Mouse (Mus musculus): ENCODE measurements around the gene Hmgb1. TPM values are rescaled to one million over a fixed set of nuclear protein-coding genes. Genes with fewer than 3 reads are reported as not detected.

Hmgb1 gene
- polyA plus RNA-seq, 1 experiment from 2014 or later: 1,291 TPM

- H3K4me2 ChIP-seq (replicated peaks): no peak overlapping the region
- ATAC-seq (ENCODE audit: low FRiP score): no peak
- H3K27ac ChIP-seq: no peak overlapping the region
- H3K9ac ChIP-seq: no peak overlapping the region
- no peaks in the 10 kb centered on the region for H3K27me3 ChIP-seq
- H3K9me3 ChIP-seq (replicated peaks): no peaks in the 10 kb centered on the region
- peaks cover 8% of the 10 kb centered on the region; the same call in 1 of the 2 replicates for H3K4me1 ChIP-seq
- WGBS: 82% methylated on average over 3 of the region's 3 CpGs
- no peaks in the 10 kb centered on the region for H3K36me3 ChIP-seq
- no peak overlapping the region for H3K4me3 ChIP-seq
Measured at GRCm38 (mm10) chr5:149109220-149109619, 75.1 kb downstream of the Hmgb1 start.

- Histone ChIP-seq H3K36me3 (no peaks in the 10 kb centered on the region), H3K4me2 (replicated peaks) (no peak overlapping the region), H3K4me3 (no peak overlapping the region), H3K27me3 (no peaks in the 10 kb centered on the region), H3K4me1 (peaks cover 6% of the 10 kb centered on the region; the same call in 1 of the 2 replicates), H3K9ac (no peak overlapping the region), H3K27ac (no peak overlapping the region), H3K9me3 (replicated peaks) (no peaks in the 10 kb centered on the region)
- 91% methylated on average over 15 of the region's 15 CpGs for WGBS
- ATAC-seq (ENCODE audit: low FRiP score): no peak
Measured at GRCm38 (mm10) chr5:149108178-149108577, 76.1 kb downstream of the Hmgb1 start.

- H3K9me3 ChIP-seq (replicated peaks): no peaks in the 10 kb centered on the region
- H3K4me1 ChIP-seq: peaks cover 6% of the 10 kb centered on the region; the same call in 1 of the 2 replicates
- H3K4me3 ChIP-seq: no peak overlapping the region
- H3K36me3 ChIP-seq: no peaks in the 10 kb centered on the region
- WGBS: 67% methylated on average over 3 of the region's 3 CpGs
- H3K9ac ChIP-seq: no peak overlapping the region
- no peak for ATAC-seq (ENCODE audit: low FRiP score)
- no peak overlapping the region for H3K27ac ChIP-seq
- no peak overlapping the region for H3K4me2 ChIP-seq (replicated peaks)
- no peaks in the 10 kb centered on the region for H3K27me3 ChIP-seq
Measured at GRCm38 (mm10) chr5:149107566-149107965, 76.7 kb downstream of the Hmgb1 start.

GRCm38 (mm10) chr5:149104096-149104725 is 80.1 kb downstream of the Hmgb1 start:
- H3K27me3 ChIP-seq: no peaks in the 10 kb centered on the region
- no peak overlapping the region for H3K4me3 ChIP-seq
- no peaks in the 10 kb centered on the region for H3K4me1 ChIP-seq
- ATAC-seq (ENCODE audit: low FRiP score): no peak
- no peak overlapping the region for H3K27ac ChIP-seq
- H3K9ac ChIP-seq: no peak overlapping the region
- 90% methylated on average over 8 of the region's 8 CpGs for WGBS
- H3K4me2 ChIP-seq (replicated peaks): no peak overlapping the region
- H3K9me3 ChIP-seq (replicated peaks): no peaks in the 10 kb centered on the region
- H3K36me3 ChIP-seq: no peaks in the 10 kb centered on the region

GRCm38 (mm10) chr5:149101869-149102268 is 82.4 kb downstream of the Hmgb1 start:
- Histone ChIP-seq H3K4me1 (no peaks in the 10 kb centered on the region), H3K27me3 (no peaks in the 10 kb centered on the region), H3K9ac (no peak overlapping the region), H3K4me2 (replicated peaks) (no peak overlapping the region), H3K9me3 (replicated peaks) (no peaks in the 10 kb centered on the region), H3K36me3 (no peaks in the 10 kb centered on the region), H3K4me3 (no peak overlapping the region), H3K27ac (no peak overlapping the region)
- 82% methylated on average over 6 of the region's 6 CpGs for WGBS
- ATAC-seq (ENCODE audit: low FRiP score): no peak

- WGBS: 57% methylated on average over 3 of the region's 3 CpGs
Measured at GRCm38 (mm10) chr5:149100091-149100490, 84.2 kb downstream of the Hmgb1 start.

GRCm38 (mm10) chr5:149099009-149099408 is 85.3 kb downstream of the Hmgb1 start:
- no peak overlapping the region for H3K9ac ChIP-seq
- 97% methylated on average over 1 of the region's 1 CpGs for WGBS
- H3K4me2 ChIP-seq (replicated peaks): no peak overlapping the region
- ATAC-seq (ENCODE audit: low FRiP score): no peak
- no peak overlapping the region for H3K27ac ChIP-seq
- H3K27me3 ChIP-seq: no peaks in the 10 kb centered on the region
- no peak overlapping the region for H3K4me3 ChIP-seq
- no peaks in the 10 kb centered on the region for H3K4me1 ChIP-seq
- no peaks in the 10 kb centered on the region for H3K9me3 ChIP-seq (replicated peaks)
- no peaks in the 10 kb centered on the region for H3K36me3 ChIP-seq

More at GRCm38 (mm10) chr5:149100091-149100490, 84.2 kb downstream of the Hmgb1 start:
- no peak for ATAC-seq (ENCODE audit: low FRiP score)
- no peak overlapping the region for H3K9ac ChIP-seq
- H3K4me2 ChIP-seq (replicated peaks): no peak overlapping the region
- no peaks in the 10 kb centered on the region for H3K27me3 ChIP-seq
- H3K4me3 ChIP-seq: no peak overlapping the region
- no peak overlapping the region for H3K27ac ChIP-seq
- no peaks in the 10 kb centered on the region for H3K9me3 ChIP-seq (replicated peaks)
- no peaks in the 10 kb centered on the region for H3K36me3 ChIP-seq
- H3K4me1 ChIP-seq: no peaks in the 10 kb centered on the region

GRCm38 (mm10) chr5:149097841-149098240 is 86.4 kb downstream of the Hmgb1 start:
- Histone ChIP-seq H3K9me3 (replicated peaks) (no peaks in the 10 kb centered on the region), H3K27ac (no peak overlapping the region), H3K4me2 (replicated peaks) (no peak overlapping the region), H3K27me3 (no peaks in the 10 kb centered on the region), H3K36me3 (no peaks in the 10 kb centered on the region), H3K4me3 (no peak overlapping the region), H3K9ac (no peak overlapping the region), H3K4me1 (no peaks in the 10 kb centered on the region)
- 83% methylated on average over 5 of the region's 5 CpGs for WGBS
- no peak for ATAC-seq (ENCODE audit: low FRiP score)

- Histone ChIP-seq H3K27ac (no peak overlapping the region), H3K9me3 (replicated peaks) (no peaks in the 10 kb centered on the region), H3K36me3 (no peaks in the 10 kb centered on the region), H3K4me1 (no peaks in the 10 kb centered on the region), H3K4me3 (no peak overlapping the region), H3K9ac (no peak overlapping the region), H3K4me2 (replicated peaks) (no peak overlapping the region), H3K27me3 (no peaks in the 10 kb centered on the region)
- 73% methylated on average over 11 of the region's 11 CpGs for WGBS
- no peak for ATAC-seq (ENCODE audit: low FRiP score)
Measured at GRCm38 (mm10) chr5:149096284-149096683, 88.0 kb downstream of the Hmgb1 start.

- H3K9me3 ChIP-seq (replicated peaks): no peaks in the 10 kb centered on the region
- WGBS: 91% methylated on average over 5 of the region's 5 CpGs
- H3K4me1 ChIP-seq: no peaks in the 10 kb centered on the region
- H3K4me3 ChIP-seq: no peak overlapping the region
- no peak overlapping the region for H3K4me2 ChIP-seq (replicated peaks)
- no peak overlapping the region for H3K27ac ChIP-seq
- no peaks in the 10 kb centered on the region for H3K27me3 ChIP-seq
- H3K36me3 ChIP-seq: no peaks in the 10 kb centered on the region
- no peak for ATAC-seq (ENCODE audit: low FRiP score)
- H3K9ac ChIP-seq: no peak overlapping the region
Measured at GRCm38 (mm10) chr5:149092926-149093325, 91.4 kb downstream of the Hmgb1 start.

- WGBS: 84% methylated on average over 4 of the region's 4 CpGs
- Histone ChIP-seq H3K4me3 (no peak overlapping the region), H3K4me2 (replicated peaks) (no peak overlapping the region), H3K9me3 (replicated peaks) (no peaks in the 10 kb centered on the region), H3K9ac (no peak overlapping the region), H3K36me3 (no peaks in the 10 kb centered on the region), H3K27me3 (no peaks in the 10 kb centered on the region), H3K4me1 (no peaks in the 10 kb centered on the region), H3K27ac (no peak overlapping the region)
- no peak for ATAC-seq (ENCODE audit: low FRiP score)
Measured at GRCm38 (mm10) chr5:149092526-149092925, 91.8 kb downstream of the Hmgb1 start.

- Histone ChIP-seq H3K4me3 (no peak overlapping the region), H3K4me2 (replicated peaks) (no peak overlapping the region), H3K9ac (no peak overlapping the region), H3K9me3 (replicated peaks) (no peaks in the 10 kb centered on the region), H3K27ac (no peak overlapping the region), H3K4me1 (no peaks in the 10 kb centered on the region), H3K36me3 (no peaks in the 10 kb centered on the region), H3K27me3 (no peaks in the 10 kb centered on the region)
- 92% methylated on average over 14 of the region's 14 CpGs for WGBS
- ATAC-seq (ENCODE audit: low FRiP score): no peak
Measured at GRCm38 (mm10) chr5:149091256-149091655, 93.0 kb downstream of the Hmgb1 start.

GRCm38 (mm10) chr5:149089860-149090259 is 94.4 kb downstream of the Hmgb1 start:
- Histone ChIP-seq H3K9me3 (replicated peaks) (no peaks in the 10 kb centered on the region), H3K4me1 (no peaks in the 10 kb centered on the region), H3K27ac (no peak overlapping the region), H3K4me3 (no peak overlapping the region), H3K36me3 (no peaks in the 10 kb centered on the region), H3K9ac (no peak overlapping the region), H3K27me3 (no peaks in the 10 kb centered on the region), H3K4me2 (replicated peaks) (no peak overlapping the region)
- 82% methylated on average over 2 of the region's 2 CpGs for WGBS
- no peak for ATAC-seq (ENCODE audit: low FRiP score)

Measured in hindbrain, embryonic 12.5 days (tissue).